Mouse (Mus musculus) natural killer cell, adult 2 months (primary cell): Measurements from ENCODE around the gene Pde4a.
"Not testable (repeated sequence)": the region's sequence is repeated elsewhere in the genome, so short reads cannot be mapped to it uniquely, and the experiment has no call there.

Experiments used
- DNase-seq, 2 experiments: peaks; one replicate each; pipeline ENCODE4 v3.0.0; 2022; ENCODE audit warnings: low spot score in 2 of 2

Pde4a gene

DNA sequence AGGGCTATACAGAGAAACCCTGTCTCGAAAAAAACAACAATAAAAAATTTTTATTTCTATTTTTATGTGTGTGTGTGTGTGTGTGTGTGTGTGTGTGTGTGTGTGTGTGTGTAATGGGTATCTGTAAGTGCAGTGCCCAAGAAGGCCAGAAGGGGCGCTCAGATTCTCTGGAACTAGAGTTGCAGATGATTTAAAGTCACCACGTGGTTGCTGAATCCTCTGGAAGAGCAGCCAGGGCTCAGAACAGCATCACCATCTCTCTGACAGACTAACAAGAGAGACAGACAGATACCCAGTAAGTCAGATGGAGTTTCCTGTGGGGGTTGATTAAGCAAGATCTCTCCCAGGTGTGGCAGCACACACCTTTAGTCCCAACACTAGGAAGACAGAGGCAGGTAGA lies 54.3 kb downstream of the Pde4a start:
- peak; percentile 29 to 37 for DNase-seq

- peak; percentile 91 to 93 for DNase-seq
Measured at GRCm38 (mm10) chr9:21220490-21221382, 55.2 kb downstream of the Pde4a start.

- DNase-seq, result peak; percentile 54 to 64
Measured at GRCm38 (mm10) chr9:21221383-21221929, 55.9 kb downstream of the Pde4a start.

DNA sequence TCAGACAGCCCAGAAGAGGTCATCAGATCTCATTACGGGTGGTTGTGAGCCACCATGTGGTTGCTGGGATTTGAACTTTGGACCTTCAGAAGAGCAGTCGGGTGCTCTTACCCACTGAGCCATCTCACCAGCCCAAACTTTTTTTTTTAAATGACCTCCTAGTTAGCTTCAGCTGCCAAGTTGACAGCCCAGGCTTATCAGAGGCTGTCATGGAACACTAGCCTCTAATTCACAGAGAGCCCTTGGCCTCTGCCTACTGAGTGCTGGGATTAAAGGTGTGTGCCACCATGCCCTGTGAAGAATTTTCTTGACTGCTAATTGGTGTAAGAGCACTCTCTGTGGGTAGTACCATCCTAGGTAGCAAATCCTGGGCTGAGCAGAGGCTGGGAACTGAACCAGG lies 58.0 kb downstream of the Pde4a start:
- not testable (repeated sequence) for DNase-seq

DNA sequence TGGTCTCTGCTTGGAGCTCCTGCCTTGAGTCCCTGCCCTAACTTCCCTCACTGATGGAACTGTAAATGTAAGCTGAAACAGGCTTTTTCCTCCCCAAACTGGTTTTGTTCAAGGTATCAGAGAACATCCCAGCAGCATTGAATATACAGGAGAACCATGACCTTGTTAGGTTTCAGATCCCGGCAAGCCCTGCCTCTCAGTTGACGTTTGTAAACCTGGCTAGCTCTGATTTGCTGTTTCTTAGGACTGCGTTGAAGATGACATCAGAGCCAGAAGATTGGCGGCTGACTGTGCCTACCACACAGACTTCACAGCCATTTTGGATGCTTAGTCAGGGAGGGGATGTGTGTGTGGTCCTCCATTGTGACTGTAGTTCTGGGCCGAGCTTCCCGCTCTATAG lies 58.4 kb downstream of the Pde4a start:
- no peak for DNase-seq

DNA sequence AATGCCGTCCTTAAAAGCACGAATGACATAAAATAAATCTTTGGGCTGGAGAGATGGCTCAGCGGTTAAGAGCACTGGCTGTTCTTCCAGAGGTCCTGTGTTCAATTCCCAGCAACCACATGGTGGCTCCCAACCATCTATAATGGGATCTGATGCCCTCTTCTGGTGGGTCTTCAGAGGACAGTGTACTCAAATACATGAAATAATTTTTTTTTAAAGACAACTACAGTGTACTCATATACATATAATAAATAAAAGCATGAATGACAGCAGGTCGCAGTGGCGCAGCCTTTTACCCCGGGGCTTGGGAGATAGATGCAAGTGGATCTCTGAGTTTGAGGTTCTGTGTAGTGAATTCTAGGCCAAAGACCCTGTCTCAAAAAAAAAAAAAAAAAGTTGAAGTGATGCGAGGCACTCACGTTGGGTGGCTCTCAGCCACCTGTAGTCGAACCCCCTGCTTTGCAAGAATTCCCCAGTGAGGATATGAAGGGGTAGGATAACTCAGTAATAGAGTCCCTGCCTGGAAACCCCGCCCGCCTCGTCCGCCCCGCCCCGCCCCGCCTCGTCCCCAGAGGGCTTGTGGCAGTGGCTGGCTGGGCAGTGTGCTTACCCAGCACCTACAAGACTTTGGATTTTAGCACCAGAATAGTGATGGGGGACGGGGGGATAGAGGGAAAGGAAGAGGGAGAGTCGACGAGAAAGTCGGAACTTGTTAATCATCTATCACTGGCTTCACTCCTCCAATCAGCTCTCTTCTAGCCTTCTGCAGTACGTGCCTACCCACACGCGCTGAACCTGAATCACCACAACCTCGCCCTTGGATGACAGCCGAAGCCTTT lies 59.3 kb downstream of the Pde4a start:
- peak in 1 of 2 experiments; percentile 22 for DNase-seq

DNA sequence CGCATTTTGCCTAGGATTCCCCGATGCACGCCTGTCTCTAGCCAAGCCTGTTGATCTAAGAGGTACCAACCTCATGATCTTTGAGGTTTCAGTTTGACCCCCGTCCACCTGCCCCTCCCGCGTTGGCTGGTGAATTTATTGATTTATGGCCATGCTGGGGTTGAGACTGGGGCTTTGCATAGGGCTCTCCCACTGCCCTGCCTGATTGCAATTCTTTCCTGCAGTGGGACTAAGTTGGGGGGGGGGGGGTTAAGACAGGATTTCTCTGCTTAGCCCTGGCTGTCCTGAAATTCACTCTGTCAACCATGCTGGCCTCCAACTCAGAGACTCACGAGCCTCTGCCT lies 59.9 kb downstream of the Pde4a start:
- DNase-seq, result no peak

DNA sequence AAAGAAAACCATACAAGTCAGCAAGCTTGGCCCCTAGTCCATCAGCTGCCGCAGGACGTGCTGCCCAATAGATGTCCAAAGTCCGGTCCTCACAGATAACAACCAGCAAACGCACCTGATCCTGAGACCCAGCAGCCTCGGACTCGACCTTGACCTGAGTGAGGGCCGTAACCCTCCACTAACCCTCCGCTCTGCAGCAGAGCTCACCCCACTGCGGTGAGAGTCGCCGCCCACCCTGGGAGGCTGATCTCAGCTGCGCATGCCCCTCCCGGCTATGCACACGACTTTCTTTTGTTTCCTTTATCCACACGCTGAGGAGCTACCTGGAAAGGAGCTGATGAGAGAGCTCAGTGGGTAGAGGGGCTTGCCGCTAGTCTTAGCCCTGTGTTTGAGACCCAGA lies 61.8 kb downstream of the Pde4a start:
- DNase-seq, result no peak

DNA sequence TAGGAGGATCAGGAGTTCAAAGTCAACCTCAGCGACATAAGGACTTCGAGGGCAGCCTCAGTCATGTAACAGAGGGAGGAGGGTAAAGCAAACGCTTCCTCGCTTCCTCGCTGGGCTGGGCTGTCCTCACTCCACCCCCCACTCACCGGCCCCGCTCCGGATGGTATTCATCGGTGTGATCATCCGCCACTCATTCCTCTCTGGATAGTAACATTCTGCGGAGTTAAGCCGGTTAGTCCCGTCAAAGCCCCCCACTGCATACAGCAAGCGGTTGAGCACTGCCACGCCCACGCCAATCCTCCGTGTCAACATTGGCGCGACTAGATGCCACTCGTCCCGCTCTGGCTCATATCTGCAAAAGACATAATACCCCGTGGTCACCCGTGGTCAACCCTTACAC lies 66.0 kb downstream of the Pde4a start:
- no peak for DNase-seq

GRCm38 (mm10) chr9:21232867-21233266 lies 67.4 kb downstream of the Pde4a start:
- DNase-seq, result no peak

DNA sequence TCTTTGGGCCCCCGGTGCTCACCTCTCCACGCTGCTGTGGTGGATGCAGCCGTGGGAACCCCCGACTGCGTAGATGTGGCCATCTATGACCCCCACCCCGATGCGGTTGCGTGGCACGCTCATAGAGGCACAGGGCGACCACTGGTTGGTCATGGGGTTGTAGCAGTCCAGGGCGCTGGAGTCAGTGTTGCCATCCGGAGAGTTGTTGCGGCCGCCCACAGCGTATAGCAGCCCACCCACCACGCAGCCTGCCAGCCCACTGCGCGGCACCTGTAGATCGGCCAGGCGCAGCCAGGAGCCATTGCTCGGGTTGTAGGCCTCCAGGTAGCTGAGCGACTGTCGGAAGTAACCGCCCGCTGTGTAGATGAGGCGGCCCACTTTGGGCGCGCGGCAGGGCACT lies 67.9 kb downstream of the Pde4a start:
- no peak for DNase-seq

GRCm38 (mm10) chr9:21233805-21234204 lies 68.3 kb downstream of the Pde4a start:
- DNase-seq, result no peak

DNA sequence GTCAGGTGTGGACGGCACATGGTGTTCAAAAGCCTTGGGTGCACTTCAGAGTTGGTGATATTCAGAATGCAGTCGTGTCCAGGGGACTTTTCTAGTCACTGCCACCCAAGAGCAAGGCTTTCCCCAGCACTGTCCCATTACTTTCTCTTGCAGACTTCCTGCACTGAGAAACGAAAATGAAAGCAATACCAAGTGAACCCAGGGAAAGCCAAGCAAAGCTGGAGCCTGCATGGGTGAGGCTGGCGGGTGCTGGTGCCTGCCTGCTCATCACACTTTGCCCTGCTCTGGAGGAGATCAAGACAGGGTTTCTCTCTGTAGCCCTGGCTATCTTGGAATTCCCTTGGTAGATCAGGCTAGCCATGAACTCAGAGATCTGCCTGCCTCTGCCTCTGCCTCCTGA lies 69.8 kb downstream of the Pde4a start:
- peak in 1 of 2 experiments; percentile 15 for DNase-seq

GRCm38 (mm10) chr9:21236991-21237367 lies 71.5 kb downstream of the Pde4a start:
- peak in 1 of 2 experiments; percentile 7 for DNase-seq

DNA sequence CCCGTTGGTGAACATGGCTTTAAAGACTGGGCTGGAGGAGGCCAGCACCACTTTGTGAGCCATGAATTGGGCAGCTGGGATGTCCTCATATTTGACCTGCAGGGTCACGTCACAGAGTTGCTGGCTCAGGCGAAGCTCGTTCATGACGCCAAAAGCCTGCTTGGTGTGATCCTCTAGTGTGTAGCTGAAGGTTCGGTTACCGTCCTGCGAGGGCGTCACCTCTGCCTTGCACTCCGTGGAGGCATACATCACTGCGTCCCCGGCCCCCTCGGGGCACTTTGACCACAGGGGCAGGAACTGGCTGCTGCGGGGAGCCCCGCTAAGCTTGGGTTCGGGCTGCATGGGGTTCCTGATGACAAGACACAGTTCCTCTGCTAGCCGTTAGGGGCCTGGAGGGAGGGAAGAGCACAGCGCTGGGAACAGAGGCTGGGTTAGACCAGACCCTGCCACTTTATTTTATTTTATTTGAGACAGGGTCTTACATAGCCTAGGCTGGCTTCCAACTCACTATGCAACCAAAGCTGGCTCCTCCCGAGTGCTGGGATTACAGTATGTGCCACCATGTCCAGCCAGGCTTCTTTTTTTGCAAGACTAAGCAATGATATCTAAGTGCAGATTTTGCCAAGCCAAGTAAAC lies 72.0 kb downstream of the Pde4a start:
- DNase-seq, result peak; percentile 68 to 72

DNA sequence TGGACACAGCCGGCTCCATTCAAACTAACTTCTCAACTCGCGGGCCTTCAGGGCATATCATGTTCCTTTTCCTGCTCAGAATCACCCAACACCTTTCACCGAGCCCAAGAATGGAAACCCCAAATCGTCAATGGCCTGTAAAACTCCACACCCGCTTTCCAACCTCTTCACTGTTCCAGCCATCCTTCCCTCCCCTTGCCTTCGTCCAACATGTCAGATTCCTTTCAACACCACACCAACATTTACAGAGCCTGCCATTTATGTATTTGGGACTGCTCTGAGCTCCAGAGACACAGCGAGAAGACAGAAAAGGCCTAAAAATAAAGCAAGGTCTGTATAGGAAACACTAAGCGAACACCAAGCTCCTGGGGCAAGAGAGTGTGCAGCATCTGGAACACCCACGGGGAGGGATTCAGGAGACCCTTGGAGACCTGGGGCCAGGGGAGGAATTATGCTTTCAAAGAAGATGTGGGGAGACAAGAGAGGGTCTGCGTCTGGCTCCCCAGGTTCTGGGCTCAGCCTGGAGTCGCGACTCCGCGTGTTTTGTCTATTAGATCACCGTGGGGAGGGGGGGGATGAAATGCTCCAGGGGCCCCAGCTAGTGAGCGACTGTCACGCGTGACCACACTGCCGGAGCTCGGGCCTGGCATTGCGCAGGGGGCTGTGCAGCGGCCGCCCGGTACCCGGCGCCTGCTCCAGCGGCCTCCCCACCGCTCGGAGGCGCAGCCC lies 72.7 kb downstream of the Pde4a start:
- DNase-seq, result no peak

- DNase-seq, result peak; percentile 64 to 70
Measured at GRCm38 (mm10) chr9:21238733-21239464, 73.4 kb downstream of the Pde4a start, which contains the start of gene Keap1. Gene Keap1, minus strand, starts transcription at chr9:21239361.

DNA sequence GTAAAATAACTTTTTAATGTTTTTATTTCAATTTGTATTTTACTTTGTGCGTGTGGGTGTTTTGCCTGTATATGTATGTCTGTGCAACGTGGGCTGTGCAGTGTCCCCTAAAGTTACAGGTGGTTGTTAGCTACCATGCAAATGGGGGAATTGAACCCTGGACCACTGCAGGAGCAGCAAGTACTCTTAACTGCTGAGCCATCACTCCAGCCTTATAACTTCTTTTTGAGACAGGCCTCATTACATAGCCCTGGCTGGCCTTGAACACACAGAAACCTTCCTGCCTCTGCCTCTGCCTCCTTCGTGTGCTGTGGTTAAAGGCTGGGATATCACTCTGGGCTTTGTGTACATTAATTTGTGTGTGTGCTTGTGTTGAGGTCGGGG lies 73.9 kb downstream of the Pde4a start:
- no peak for DNase-seq

DNA sequence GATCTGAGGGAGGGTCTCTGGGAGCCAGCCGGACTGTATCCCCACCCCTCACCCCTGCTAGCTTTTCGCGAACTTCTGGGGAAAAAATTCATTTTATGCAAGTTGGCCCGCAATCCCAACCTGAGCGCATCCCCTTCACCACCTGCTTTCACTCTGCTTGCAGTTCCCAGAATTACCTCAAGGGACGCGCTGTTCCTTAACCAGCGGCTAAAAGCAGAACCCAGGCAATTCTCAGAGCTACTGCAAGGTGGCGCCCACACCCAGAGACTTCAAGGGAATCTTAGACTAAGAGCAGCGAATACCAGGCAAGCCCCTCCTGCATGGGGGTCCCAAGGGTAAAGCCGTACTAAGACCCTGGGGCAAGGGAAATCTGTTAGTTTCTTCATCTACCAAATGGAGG lies 75.8 kb downstream of the Pde4a start:
- peak; percentile 75 to 86 for DNase-seq

DNA sequence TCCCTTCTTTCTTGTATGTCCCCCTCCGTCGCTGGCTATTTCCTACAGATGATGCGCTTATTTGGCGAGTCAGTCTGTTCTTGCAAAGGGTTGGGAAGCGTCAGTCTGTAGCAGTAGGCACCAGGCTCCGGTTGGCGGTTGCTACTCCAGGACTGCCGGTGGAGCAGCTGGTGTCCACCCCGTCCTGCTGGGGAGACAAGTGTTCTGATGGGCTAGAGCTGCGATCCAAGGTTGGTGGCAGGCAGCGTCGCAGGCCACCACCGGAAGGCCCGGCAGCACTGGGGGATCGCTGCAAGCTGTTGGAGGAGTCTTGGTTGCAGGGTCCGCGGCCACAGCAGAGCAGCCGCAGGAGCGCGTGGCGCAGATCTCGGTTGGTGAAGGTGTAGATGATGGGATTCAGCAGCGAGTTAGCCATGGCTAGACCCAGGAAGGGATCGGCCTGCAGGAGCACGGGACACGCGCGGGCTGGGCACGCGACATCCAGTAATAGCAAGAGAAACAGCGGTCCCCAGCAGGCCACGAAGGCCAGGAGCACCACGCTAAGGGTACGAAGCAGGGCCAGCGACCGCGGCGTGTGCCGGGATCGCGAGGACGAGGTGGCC lies 78.4 kb downstream of the Pde4a start:
- DNase-seq, result no peak
